Mouse (Mus musculus): ENCODE results near the gene Itln1. TPM values are rescaled to one million over a fixed set of nuclear protein-coding genes. Genes with fewer than 3 reads are reported as not detected.
A peak's percentile ranks its signal among the peaks of the same experiment; 100 is the strongest.

Gene Itln1
- not detected in 2 replicates for polyA plus RNA-seq (2012; ENCODE audit: insufficient read depth, insufficient read length, low replicate concordance, missing spikeins)

DNA sequence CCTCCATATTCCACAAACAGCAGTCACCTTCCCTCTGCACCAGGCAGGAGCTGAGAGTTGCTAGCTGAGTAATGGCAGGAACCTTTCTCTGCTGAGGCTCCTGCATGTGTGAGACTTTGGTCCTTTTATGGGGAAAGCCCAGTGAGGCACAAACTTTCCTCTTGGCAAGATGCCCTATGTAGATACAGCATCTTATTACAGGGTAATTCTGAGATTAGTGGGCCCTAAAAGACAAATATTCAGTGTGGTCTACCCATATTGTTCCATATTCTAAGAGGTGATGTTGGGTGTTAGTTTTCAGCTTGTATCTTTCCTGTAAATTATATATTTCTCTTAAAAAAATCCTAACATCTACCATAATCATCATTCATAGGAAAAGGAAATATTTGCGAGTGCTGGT is at the start of gene Itln1:
TSS of gene Itln1 (minus strand) at position 101 of the 400 bp plus-strand sequence.
- WGBS = 95% methylated on average over 1 of the region's 1 CpGs

DNA sequence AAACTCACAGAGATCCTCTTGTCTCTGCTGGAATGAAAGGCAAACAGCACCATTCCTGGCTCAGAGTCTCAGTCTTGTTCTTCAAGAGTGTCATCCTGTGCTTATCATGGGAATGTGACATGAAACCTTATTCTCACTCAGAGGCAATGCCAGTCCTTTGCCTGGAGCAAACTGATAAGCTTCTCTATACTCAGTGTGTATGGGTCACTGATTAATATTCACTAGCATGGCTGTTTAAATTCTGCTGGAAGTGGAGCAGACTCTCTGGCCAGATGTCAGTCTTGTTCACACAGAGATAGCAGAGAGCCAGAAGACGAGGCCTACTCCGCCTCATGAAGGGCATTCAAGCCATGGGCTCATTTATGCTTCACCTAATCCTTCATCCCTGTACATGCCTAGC is 49.5 kb upstream of the Itln1 start:
- no peaks in the 10 kb centered on the region for H3K4me1 ChIP-seq (ENCODE audit: control insufficient read depth, insufficient read depth, low read length)
- WGBS = 83% methylated on average over 2 of the region's 2 CpGs
- H3K4me3 ChIP-seq (ENCODE audit: insufficient read depth, low read depth, low read length) = no peak overlapping the region
- H3K27ac ChIP-seq (ENCODE audit: insufficient read depth, low read depth, low read length) = no peak overlapping the region
- no peak for TF ChIP-seq CTCF (IDR thresholded peaks at IDR 0.05; ENCODE audit: insufficient read depth, low read depth, low read length)
- no peak for TF ChIP-seq POLR2A (IDR thresholded peaks at IDR 0.05; ENCODE audit: insufficient read depth, low read depth, low read length)

More for the DNA sequence above, at the start of gene Itln1:
- TF ChIP-seq POLR2A (IDR thresholded peaks at IDR 0.05; ENCODE audit: insufficient read depth, low read depth, low read length) (no peak), CTCF (IDR thresholded peaks at IDR 0.05; ENCODE audit: insufficient read depth, low read depth, low read length) (no peak)
- Histone ChIP-seq H3K4me3 (ENCODE audit: insufficient read depth, low read depth, low read length) (no peak within 1 kb of the TSS), H3K4me1 (ENCODE audit: control insufficient read depth, insufficient read depth, low read length) (no peaks in the 10 kb centered on the region), H3K27ac (ENCODE audit: insufficient read depth, low read depth, low read length) (no peak within 1 kb of the TSS)

DNA sequence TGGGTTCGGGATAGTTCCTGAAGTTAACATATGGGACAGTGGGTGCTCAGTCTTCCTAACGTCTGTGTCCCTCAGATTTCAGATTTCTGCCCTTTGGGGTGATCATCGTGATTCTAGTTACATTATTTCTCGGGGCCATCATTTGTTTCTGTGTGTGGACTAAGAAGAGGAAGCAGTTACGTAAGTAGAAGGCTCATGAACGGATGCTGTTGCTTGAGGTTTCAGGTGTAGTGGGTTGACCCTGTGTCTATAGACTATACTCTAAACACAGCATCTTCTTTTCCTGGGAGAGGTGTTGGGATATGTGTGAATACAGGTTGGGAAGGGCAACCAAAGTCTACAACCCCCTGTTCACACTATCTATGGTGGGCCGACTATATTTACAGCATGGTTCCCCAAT is 42.1 kb upstream of the Itln1 start:
- Histone ChIP-seq H3K27ac (ENCODE audit: insufficient read depth, low read depth, low read length) (no peak overlapping the region), H3K4me1 (ENCODE audit: control insufficient read depth, insufficient read depth, low read length) (no peaks in the 10 kb centered on the region), H3K4me3 (ENCODE audit: insufficient read depth, low read depth, low read length) (no peak overlapping the region)
- TF ChIP-seq CTCF (IDR thresholded peaks at IDR 0.05; ENCODE audit: insufficient read depth, low read depth, low read length) = no peak
- 87% methylated on average over 7 of the region's 7 CpGs for WGBS

DNA sequence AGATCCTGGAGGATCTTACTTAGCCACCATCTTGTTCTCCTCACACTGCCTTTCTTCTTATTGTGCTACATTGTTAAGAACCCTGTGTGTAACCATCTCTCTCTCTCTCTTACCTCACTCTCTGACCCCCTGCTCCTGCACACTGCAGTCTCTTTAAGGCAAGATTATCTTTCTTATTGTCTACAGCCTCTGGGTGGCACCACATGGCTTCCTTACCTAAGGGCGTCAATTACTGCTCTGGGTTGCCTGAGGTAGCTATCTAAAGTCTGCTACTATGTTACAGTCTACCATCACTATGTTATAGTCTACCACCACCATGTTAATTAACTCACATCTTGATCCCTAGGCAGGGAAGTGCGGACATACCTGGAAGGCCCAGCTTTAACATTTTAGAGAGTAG is 33.3 kb upstream of the Itln1 start:
- 67% methylated on average over 2 of the region's 2 CpGs for WGBS
- no peak overlapping the region for H3K27ac ChIP-seq (ENCODE audit: insufficient read depth, low read depth, low read length)
- H3K4me3 ChIP-seq (ENCODE audit: insufficient read depth, low read depth, low read length) = no peak overlapping the region
- H3K4me1 ChIP-seq (ENCODE audit: control insufficient read depth, insufficient read depth, low read length) = no peaks in the 10 kb centered on the region
- no peak for TF ChIP-seq CTCF (IDR thresholded peaks at IDR 0.05; ENCODE audit: insufficient read depth, low read depth, low read length)
- no peak for TF ChIP-seq POLR2A (IDR thresholded peaks at IDR 0.05; ENCODE audit: insufficient read depth, low read depth, low read length)

DNA sequence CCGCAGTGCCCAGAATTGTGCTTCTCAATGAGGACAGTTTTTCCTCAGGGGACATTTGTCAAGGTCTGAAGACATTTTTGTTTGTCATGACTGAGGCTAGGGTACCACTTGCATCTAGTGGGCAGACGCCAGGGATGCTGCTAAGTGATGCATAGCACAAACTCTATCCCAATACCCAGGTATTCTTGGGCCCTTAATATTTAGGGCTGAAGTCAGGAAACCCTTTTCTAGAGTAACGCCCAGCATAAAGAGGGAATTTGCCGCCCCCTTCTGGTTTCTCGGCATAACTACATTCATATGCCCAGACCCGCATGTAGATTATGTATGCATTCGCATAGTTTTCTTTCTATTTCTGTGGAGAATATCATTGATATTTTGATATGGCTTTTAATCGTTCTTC is 31.7 kb upstream of the Itln1 start:
- Histone ChIP-seq H3K4me3 (ENCODE audit: insufficient read depth, low read depth, low read length) (no peak overlapping the region), H3K27ac (ENCODE audit: insufficient read depth, low read depth, low read length) (no peak overlapping the region), H3K4me1 (ENCODE audit: control insufficient read depth, insufficient read depth, low read length) (no peaks in the 10 kb centered on the region)
- TF ChIP-seq POLR2A (IDR thresholded peaks at IDR 0.05; ENCODE audit: insufficient read depth, low read depth, low read length) = no peak
- no peak for TF ChIP-seq CTCF (IDR thresholded peaks at IDR 0.05; ENCODE audit: insufficient read depth, low read depth, low read length)
- WGBS = 18% methylated on average over 8 of the region's 8 CpGs

DNA sequence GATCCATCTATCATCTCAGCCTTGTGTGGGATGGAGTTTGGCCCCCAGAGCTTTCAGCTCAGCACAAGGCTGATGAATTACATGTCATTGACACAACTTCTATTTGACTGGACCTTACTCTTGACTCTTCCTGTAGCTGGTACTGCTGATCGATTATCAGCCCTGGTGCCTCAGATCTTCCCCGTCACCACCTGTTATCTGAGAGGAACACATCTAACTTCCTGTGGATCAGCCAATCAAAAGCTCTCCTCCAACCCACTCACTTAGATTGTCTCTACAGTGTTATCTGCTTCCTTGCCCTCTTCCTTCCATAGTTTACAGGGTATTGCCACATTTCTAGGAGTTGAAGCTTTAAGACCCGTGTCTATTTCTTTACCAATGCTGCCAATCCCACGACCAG is 30.8 kb upstream of the Itln1 start:
- WGBS = 81% methylated on average over 4 of the region's 4 CpGs
- TF ChIP-seq POLR2A (IDR thresholded peaks at IDR 0.05; ENCODE audit: insufficient read depth, low read depth, low read length) = no peak
- TF ChIP-seq CTCF (IDR thresholded peaks at IDR 0.05; ENCODE audit: insufficient read depth, low read depth, low read length) = no peak

DNA sequence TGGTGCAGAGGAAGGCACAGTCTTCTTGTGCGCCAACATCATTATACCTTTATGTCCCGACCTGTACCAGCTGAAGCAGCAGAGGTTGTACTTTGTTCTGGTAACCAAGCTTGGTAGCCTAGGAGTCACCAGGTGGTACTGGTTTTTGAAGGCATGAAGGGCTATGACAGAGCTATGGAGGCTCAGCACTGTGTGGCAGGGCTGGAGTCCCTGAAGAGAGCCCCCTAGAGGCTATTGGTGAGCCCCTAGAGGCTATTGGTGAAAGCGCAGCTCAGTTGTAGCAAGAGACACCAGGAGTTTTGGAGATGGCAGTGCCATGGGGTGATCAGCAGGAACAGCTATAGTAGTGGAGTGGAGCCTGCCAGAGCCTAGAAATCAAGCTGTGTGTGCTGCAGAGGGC is 29.2 kb upstream of the Itln1 start:
- 0 out of 2 replicates have a peak, but pooled peaks have one; percentile 23 for TF ChIP-seq CTCF (IDR thresholded peaks at IDR 0.05; ENCODE audit: insufficient read depth, low read depth, low read length)
- TF ChIP-seq POLR2A (IDR thresholded peaks at IDR 0.05; ENCODE audit: insufficient read depth, low read depth, low read length) = no peak
- WGBS = 55% methylated on average over 3 of the region's 3 CpGs
- Histone ChIP-seq H3K4me1 (ENCODE audit: control insufficient read depth, insufficient read depth, low read length) (no peaks in the 10 kb centered on the region), H3K4me3 (ENCODE audit: insufficient read depth, low read depth, low read length) (no peak overlapping the region), H3K27ac (ENCODE audit: insufficient read depth, low read depth, low read length) (no peak overlapping the region)

More for the DNA sequence above, 30.8 kb upstream of the Itln1 start:
- H3K27ac ChIP-seq (ENCODE audit: insufficient read depth, low read depth, low read length) = no peak overlapping the region
- no peak overlapping the region for H3K4me3 ChIP-seq (ENCODE audit: insufficient read depth, low read depth, low read length)
- H3K4me1 ChIP-seq (ENCODE audit: control insufficient read depth, insufficient read depth, low read length) = no peaks in the 10 kb centered on the region

DNA sequence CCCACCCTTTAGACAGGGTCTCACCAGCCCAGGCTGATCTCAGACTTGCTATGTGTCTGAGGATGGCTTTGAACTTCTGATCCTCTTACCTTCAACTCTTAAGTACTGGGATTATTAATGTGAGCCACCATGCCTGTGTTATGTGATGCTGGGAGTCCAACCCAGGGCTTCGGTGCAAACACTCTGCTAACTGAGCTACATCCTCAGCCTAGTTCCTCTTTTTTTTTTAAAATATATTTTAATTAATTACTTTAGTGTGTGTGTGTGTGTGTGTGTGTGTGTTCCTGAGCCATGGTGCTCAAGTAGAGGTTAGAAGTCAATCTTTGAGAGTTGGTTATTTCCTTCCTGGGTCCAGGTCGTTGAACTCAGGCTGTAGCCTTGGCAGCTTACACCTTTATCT is 27.9 kb upstream of the Itln1 start:
- Histone ChIP-seq H3K4me3 (ENCODE audit: insufficient read depth, low read depth, low read length) (no peak overlapping the region), H3K4me1 (ENCODE audit: control insufficient read depth, insufficient read depth, low read length) (no peaks in the 10 kb centered on the region), H3K27ac (ENCODE audit: insufficient read depth, low read depth, low read length) (no peak overlapping the region)
- TF ChIP-seq POLR2A (IDR thresholded peaks at IDR 0.05; ENCODE audit: insufficient read depth, low read depth, low read length) (no peak), CTCF (IDR thresholded peaks at IDR 0.05; ENCODE audit: insufficient read depth, low read depth, low read length) (no peak)
- WGBS = 87% methylated on average over 2 of the region's 2 CpGs

DNA sequence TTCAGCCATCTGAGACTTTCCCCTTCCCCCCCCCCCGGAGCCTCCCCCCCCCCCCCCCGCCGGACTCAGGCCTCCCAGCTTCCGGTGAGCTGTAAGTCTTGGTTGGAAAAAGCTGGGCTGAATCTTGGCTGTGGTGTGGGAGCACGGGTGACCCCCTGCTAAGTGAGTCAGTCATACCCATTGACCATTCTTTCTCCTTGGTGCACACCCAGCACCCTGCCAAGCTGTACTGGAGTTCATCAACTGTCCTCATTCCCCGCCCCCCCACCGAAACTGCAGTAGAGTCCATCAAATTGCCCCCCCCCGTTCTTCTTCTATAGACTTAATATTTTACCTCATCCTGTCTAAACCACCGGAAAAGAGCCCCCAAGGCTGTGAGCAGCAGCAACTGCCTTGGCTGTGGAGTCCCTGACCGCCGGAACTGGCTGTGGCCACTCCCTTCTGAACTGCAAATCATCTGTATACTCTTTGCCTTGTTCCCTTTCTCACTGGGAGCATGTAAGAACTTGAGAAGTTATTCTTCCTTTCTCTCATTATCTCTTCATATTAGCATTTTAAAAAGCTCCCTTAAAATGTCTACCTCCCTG is 26.6 kb upstream of the Itln1 start:
- 44% methylated on average over 10 of the region's 11 CpGs for WGBS

DNA sequence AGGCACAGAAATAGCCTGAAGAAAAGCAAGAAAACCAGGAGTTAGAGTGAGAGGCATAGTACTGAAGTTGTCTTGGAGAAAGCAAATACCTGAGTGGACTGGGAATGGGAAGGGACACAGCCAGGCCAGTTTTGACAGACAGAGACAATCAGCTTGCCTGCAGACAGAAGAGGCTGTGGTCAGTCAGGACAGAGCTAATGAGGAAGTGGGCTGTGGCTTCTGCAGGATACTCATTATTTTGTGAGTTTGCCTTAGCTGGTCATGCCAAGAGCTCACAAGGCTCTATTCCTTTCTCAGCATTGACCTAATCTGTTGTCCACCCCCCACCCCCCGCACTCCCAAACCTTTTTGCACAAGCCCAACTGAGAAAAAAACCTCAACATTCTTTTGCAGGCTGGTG is 26.1 kb upstream of the Itln1 start:
- no peak overlapping the region for H3K27ac ChIP-seq (ENCODE audit: insufficient read depth, low read depth, low read length)
- TF ChIP-seq CTCF (IDR thresholded peaks at IDR 0.05; ENCODE audit: insufficient read depth, low read depth, low read length) (no peak), POLR2A (IDR thresholded peaks at IDR 0.05; ENCODE audit: insufficient read depth, low read depth, low read length) (no peak)
- H3K4me1 ChIP-seq (ENCODE audit: control insufficient read depth, insufficient read depth, low read length) = no peaks in the 10 kb centered on the region
- WGBS = 54% methylated on average over 1 of the region's 1 CpGs
- H3K4me3 ChIP-seq (ENCODE audit: insufficient read depth, low read depth, low read length) = no peak overlapping the region

More for the DNA sequence above, 26.6 kb upstream of the Itln1 start:
- Histone ChIP-seq H3K27ac (ENCODE audit: insufficient read depth, low read depth, low read length) (no peak overlapping the region), H3K4me1 (ENCODE audit: control insufficient read depth, insufficient read depth, low read length) (no peaks in the 10 kb centered on the region), H3K4me3 (ENCODE audit: insufficient read depth, low read depth, low read length) (no peak overlapping the region)
- TF ChIP-seq POLR2A (IDR thresholded peaks at IDR 0.05; ENCODE audit: insufficient read depth, low read depth, low read length) = no peak
- TF ChIP-seq CTCF (IDR thresholded peaks at IDR 0.05; ENCODE audit: insufficient read depth, low read depth, low read length) = no peak
